Mouse (Mus musculus): ENCODE results near the gene Dusp16. TPM values are rescaled to one million over a fixed set of nuclear protein-coding genes. Genes with fewer than 3 reads are reported as not detected.

Gene Dusp16
- polyA plus RNA-seq, 1 experiment from 2014 or later: 14.3 TPM

DNA sequence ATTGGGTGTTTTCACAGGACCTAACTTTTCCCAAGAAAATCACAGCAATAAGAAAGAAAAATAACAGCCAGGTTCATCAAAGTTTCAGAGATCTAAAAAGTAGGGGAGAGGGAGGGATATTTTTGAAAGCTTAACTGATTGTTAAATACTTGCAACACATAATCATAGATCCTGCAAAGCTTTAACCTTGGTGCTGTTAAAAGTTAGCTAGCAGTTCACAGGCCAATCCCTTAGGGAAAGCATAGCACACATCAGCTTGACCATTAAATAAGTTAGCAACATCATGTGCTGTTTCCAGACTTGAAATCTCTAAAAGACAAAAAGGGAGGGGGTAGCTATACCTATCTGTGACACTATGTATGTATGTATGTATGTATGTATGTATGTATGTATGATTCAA, 67.0 kb downstream of the Dusp16 start:
- Histone ChIP-seq H3K4me1 (no peaks in the 10 kb centered on the region), H3K9ac (no peak overlapping the region), H3K4me2 (no peak overlapping the region), H3K4me3 (no peak overlapping the region), H3K9me3 (no peaks in the 10 kb centered on the region), H3K36me3 (peaks cover 35% of the 10 kb centered on the region), H3K27ac (no peak overlapping the region), H3K27me3 (no peaks in the 10 kb centered on the region)
- no peak for ATAC-seq (ENCODE audit: insufficient number of reproducible peaks, insufficient read depth, low FRiP score, low TSS enrichment, low read depth)

DNA sequence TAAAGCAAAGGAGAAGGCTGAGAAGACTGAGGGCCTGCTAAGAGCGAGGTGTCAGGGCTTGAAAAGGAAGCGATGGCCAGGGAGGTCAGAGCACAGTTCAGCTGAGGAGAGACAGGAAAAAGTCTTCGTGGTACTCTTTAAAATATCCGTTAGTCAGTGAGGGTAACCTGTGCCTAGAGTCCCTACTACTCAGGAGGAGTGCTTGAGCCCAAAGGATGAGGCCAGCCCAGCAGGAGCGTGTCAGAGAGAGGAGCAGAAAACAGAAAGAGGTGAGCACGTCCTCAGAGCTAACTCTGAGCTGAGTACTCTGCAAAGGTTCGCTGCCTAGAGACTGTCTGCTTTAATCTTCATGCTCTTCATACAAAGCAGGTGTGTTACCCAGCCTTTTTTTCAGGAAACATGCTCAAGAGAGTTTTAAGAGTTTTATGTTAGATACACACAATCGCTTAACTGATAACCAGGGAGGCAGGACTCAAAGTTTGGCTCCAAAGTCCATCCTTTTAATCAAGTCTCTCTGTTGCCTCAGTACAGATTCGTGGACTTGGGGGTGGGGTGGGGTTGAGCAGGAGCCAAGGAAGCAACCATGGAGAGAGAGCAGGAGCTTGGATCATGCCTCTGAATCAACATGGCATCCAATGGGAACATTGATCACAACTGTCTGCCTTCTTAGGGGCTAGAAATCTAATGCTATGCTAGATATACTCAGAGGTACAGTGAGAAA, 68.4 kb downstream of the Dusp16 start:
- Histone ChIP-seq H3K9me3 (no peaks in the 10 kb centered on the region), H3K36me3 (peaks cover 46% of the 10 kb centered on the region), H3K27ac (no peak overlapping the region), H3K27me3 (no peaks in the 10 kb centered on the region), H3K4me3 (no peak overlapping the region), H3K9ac (no peak overlapping the region), H3K4me2 (no peak overlapping the region), H3K4me1 (no peaks in the 10 kb centered on the region)
- WGBS: 83% methylated on average over 9 of the region's 9 CpGs
- ATAC-seq (ENCODE audit: insufficient number of reproducible peaks, insufficient read depth, low FRiP score, low TSS enrichment, low read depth): no peak

DNA sequence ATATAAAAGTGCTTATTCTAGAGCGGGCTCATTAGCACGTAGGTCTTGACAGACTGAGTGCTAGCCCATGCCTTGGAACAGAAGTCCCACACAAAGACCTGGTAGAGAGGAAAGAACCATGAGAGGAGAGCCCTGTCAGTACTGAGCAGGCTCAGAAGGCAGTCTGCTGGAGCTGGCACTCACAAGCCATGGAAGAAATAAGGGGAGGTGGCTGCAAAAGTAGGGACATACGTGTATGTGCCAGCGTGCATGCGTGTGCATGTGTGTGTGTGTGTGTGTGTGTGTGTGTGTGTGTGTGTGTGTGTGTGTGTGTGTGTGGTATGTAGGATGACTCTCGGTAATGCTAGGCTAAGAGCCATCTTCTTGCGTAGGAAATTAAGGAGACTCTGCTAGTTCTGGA, 69.1 kb downstream of the Dusp16 start:
- no peaks in the 10 kb centered on the region for H3K27me3 ChIP-seq
- no peak overlapping the region for H3K4me2 ChIP-seq
- H3K9me3 ChIP-seq: no peaks in the 10 kb centered on the region
- no peak overlapping the region for H3K9ac ChIP-seq
- H3K36me3 ChIP-seq: peaks cover 53% of the 10 kb centered on the region
- ATAC-seq (ENCODE audit: insufficient number of reproducible peaks, insufficient read depth, low FRiP score, low TSS enrichment, low read depth): no peak
- no peak overlapping the region for H3K4me3 ChIP-seq
- H3K27ac ChIP-seq: no peak overlapping the region
- H3K4me1 ChIP-seq: no peaks in the 10 kb centered on the region
- WGBS: 94% methylated on average over 7 of the region's 7 CpGs

DNA sequence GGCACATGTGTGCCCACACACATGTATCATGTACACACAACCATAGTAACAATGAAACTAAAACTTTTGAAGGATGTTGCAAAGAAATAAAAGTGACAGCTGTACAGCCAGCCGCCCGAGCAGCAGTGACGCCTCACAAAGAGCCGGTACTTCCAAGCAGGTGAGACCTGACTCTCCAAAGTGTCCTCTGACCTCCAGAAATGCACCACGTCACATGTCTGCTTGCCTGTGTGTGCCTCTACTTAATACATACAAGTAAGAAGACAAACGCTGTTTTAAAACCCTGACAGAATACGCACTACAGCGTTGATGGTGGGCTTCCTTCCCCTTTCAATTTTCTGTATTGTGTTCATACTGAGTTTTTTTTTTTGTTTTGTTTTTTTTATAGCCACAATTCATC, 69.5 kb downstream of the Dusp16 start:
- no peaks in the 10 kb centered on the region for H3K9me3 ChIP-seq
- no peaks in the 10 kb centered on the region for H3K4me1 ChIP-seq
- no peak overlapping the region for H3K9ac ChIP-seq
- H3K4me2 ChIP-seq: no peak overlapping the region
- H3K27me3 ChIP-seq: no peaks in the 10 kb centered on the region
- no peak overlapping the region for H3K27ac ChIP-seq
- ATAC-seq (ENCODE audit: insufficient number of reproducible peaks, insufficient read depth, low FRiP score, low TSS enrichment, low read depth): no peak
- peaks cover 57% of the 10 kb centered on the region for H3K36me3 ChIP-seq
- H3K4me3 ChIP-seq: no peak overlapping the region
- 92% methylated on average over 8 of the region's 8 CpGs for WGBS

DNA sequence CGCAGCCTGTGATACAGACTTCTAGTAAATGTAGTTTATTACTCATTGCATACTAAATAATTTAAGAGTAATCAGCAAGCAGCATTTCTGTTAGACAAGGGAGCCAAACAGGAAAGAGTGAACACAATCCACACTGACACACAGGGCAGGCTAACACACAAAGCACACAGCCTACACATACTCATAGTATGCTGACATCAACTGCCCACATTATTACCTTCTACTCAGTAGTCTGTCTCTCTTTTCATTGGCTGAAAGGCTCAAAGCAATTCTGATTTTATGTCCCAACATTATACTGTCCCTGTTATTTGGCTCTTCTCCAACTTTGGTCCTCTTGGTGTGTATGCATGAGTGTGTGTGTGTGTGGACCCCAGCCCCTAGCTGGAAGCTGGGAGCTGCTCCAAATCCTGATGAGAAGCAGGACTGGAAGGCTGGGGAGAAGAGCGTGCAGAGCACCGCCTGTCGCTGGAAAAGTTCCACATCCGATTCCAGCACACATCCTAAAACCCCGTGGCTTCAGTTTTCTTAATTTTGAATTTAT, 70.6 kb downstream of the Dusp16 start:
- ATAC-seq (ENCODE audit: insufficient number of reproducible peaks, insufficient read depth, low FRiP score, low TSS enrichment, low read depth): no peak
- 79% methylated on average over 6 of the region's 6 CpGs for WGBS
- Histone ChIP-seq H3K27me3 (no peaks in the 10 kb centered on the region), H3K36me3 (peaks cover 67% of the 10 kb centered on the region), H3K9me3 (no peaks in the 10 kb centered on the region), H3K4me2 (no peak overlapping the region), H3K9ac (no peak overlapping the region), H3K4me1 (no peaks in the 10 kb centered on the region), H3K27ac (no peak overlapping the region), H3K4me3 (no peak overlapping the region)

DNA sequence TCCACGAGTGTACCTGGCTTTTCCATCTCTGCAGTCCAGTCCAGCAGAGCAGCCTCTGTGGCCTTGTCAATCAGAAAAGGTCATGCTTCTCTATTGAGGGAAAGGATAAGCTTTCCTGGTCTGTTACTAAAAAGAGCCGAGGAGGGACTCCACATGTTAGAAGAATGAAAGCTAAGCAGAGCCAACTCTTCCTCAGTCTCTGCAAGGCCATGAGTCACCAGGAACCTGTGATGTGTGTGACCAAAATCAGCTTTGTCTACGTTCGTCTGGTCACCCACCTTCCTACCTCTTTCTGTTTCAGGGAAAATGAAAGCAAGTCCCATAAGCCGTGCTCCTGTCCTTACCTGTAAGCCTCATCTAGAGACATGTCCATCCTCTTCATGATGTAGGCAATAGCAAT, 72.3 kb downstream of the Dusp16 start:
- no peak overlapping the region for H3K27ac ChIP-seq
- no peaks in the 10 kb centered on the region for H3K27me3 ChIP-seq
- WGBS: 86% methylated on average over 5 of the region's 5 CpGs
- no peak overlapping the region for H3K9ac ChIP-seq
- H3K9me3 ChIP-seq: no peaks in the 10 kb centered on the region
- no peak overlapping the region for H3K4me3 ChIP-seq
- peaks cover 67% of the 10 kb centered on the region for H3K36me3 ChIP-seq
- H3K4me2 ChIP-seq: no peak overlapping the region
- no peak for ATAC-seq (ENCODE audit: insufficient number of reproducible peaks, insufficient read depth, low FRiP score, low TSS enrichment, low read depth)
- H3K4me1 ChIP-seq: no peaks in the 10 kb centered on the region

- Histone ChIP-seq H3K9me3 (no peaks in the 10 kb centered on the region), H3K36me3 (peaks cover 62% of the 10 kb centered on the region), H3K4me1 (no peaks in the 10 kb centered on the region), H3K4me2 (no peak overlapping the region), H3K9ac (no peak overlapping the region), H3K27me3 (no peaks in the 10 kb centered on the region), H3K27ac (no peak overlapping the region), H3K4me3 (no peak overlapping the region)
- 91% methylated on average over 5 of the region's 5 CpGs for WGBS
- no peak for ATAC-seq (ENCODE audit: insufficient number of reproducible peaks, insufficient read depth, low FRiP score, low TSS enrichment, low read depth)
These were observed 73.3 kb downstream of the Dusp16 start for GRCm38 (mm10) chr6:134719156-134719555.

DNA sequence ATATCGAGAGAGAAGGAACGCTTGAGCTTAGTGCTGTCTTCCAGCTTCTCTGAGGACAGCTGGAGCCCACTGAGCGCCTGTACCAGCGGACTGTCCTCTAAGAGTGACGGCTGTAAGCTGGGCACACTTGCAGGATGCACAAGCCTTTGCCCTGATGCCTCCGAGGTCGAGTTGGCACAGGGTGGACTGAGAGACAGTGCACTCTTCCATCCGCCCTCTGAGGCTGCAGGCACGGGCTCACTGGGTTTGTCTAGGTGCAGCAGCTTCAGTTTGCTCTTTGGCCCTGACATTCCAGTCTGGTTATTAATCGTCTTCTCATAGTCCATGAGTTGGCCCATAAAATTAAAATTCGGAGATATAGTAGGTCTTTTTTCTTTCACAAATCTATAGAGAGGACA, 73.8 kb downstream of the Dusp16 start:
- no peak for ATAC-seq (ENCODE audit: insufficient number of reproducible peaks, insufficient read depth, low FRiP score, low TSS enrichment, low read depth)
- Histone ChIP-seq H3K9me3 (no peaks in the 10 kb centered on the region), H3K27me3 (no peaks in the 10 kb centered on the region), H3K9ac (no peak overlapping the region), H3K4me3 (no peak overlapping the region), H3K27ac (no peak overlapping the region), H3K4me2 (no peak overlapping the region), H3K4me1 (no peaks in the 10 kb centered on the region), H3K36me3 (peaks cover 57% of the 10 kb centered on the region)
- 91% methylated on average over 11 of the region's 11 CpGs for WGBS

DNA sequence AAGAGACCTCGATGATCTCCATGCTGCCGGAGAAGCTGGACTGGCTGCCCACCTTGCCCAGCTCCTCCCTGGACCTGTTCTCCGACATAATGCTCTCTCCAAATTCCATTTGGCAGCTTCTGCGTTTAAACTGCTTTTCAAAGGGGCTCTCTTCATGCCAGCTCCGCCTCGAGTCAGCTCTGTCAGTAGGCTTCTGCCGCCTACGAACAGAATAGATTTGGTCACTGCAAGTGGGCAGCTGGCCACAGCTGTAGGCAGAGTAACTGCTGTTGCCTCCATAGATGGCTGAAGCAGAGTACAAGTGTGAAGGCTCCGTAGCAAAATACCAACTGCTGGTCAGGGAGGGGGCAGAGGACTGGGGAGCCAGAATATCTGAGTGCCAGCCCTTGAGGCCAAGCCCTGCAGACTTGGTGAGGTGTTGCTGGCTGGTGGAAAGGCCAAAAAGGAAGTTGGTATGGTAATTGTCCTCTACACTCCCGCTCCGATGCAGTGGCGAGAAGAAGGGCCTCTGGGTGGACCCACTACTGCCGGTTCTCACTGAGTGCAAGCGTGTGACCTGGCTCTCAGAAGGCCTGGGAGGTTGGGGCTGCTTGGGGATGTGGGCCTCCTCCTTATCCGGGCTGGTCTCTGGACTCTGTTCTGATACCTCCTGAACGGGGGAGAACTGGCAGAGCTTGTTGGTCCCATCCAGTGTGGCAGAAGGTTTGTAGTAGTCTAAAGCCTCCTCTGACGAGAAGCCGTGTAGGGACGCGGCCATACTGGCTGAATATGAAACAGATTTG, 74.3 kb downstream of the Dusp16 start:
- ATAC-seq (ENCODE audit: insufficient number of reproducible peaks, insufficient read depth, low FRiP score, low TSS enrichment, low read depth): no peak; the same call in 1 of the 2 replicates
- Histone ChIP-seq H3K9ac (no peak overlapping the region), H3K4me1 (0 out of 2 replicates have a peak, but pooled peaks cover 4% of the 10 kb centered on the region), H3K27ac (no peak overlapping the region), H3K36me3 (peaks cover 53% of the 10 kb centered on the region), H3K4me3 (no peak overlapping the region), H3K27me3 (no peaks in the 10 kb centered on the region), H3K4me2 (no peak overlapping the region), H3K9me3 (no peaks in the 10 kb centered on the region)
- 90% methylated on average over 20 of the region's 20 CpGs for WGBS

DNA sequence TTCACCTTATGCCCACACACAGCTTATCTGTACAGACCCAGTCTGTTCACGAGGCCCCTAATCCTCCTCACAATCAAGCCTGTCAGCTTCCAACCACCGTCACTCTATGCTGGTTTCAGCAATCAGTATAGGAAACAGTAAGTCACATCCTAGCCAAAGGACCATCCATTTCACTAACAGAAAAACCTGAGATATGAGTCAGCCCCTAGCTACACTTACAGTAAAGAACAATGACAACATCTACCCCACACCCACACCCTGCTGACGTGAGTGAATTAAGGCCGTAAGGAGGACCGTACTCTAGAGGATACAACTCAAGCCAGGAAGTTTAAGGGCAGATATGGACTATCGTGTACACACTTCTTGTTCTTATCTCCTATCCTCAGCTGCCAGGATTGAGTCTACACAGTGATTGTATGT, 76.2 kb downstream of the Dusp16 start:
- ATAC-seq (ENCODE audit: insufficient number of reproducible peaks, insufficient read depth, low FRiP score, low TSS enrichment, low read depth): no peak
- Histone ChIP-seq H3K4me1 (0 out of 2 replicates have a peak, but pooled peaks cover 4% of the 10 kb centered on the region), H3K9me3 (no peaks in the 10 kb centered on the region), H3K4me2 (no peak overlapping the region), H3K27ac (no peak overlapping the region), H3K4me3 (no peak overlapping the region), H3K9ac (no peak overlapping the region), H3K27me3 (no peaks in the 10 kb centered on the region), H3K36me3 (peaks cover 47% of the 10 kb centered on the region)
- WGBS: 82% methylated on average over 6 of the region's 6 CpGs

GRCm38 (mm10) chr6:134713897-134714296, 78.5 kb downstream of the Dusp16 start:
- Histone ChIP-seq H3K27ac (no peak overlapping the region), H3K9ac (no peak overlapping the region), H3K4me3 (no peak overlapping the region), H3K36me3 (peaks cover 39% of the 10 kb centered on the region), H3K27me3 (no peaks in the 10 kb centered on the region), H3K4me1 (0 out of 2 replicates have a peak, but pooled peaks cover 4% of the 10 kb centered on the region), H3K9me3 (no peaks in the 10 kb centered on the region), H3K4me2 (no peak overlapping the region)
- WGBS: 54% methylated on average over 1 of the region's 1 CpGs
- ATAC-seq (ENCODE audit: insufficient number of reproducible peaks, insufficient read depth, low FRiP score, low TSS enrichment, low read depth): no peak

- Histone ChIP-seq H3K27me3 (no peaks in the 10 kb centered on the region), H3K4me1 (0 out of 2 replicates have a peak, but pooled peaks cover 4% of the 10 kb centered on the region), H3K4me2 (no peak overlapping the region), H3K27ac (no peak overlapping the region), H3K4me3 (no peak overlapping the region), H3K9me3 (no peaks in the 10 kb centered on the region), H3K9ac (no peak overlapping the region), H3K36me3 (peaks cover 34% of the 10 kb centered on the region)
- WGBS: 42% methylated on average over 3 of the region's 3 CpGs
- no peak for ATAC-seq (ENCODE audit: insufficient number of reproducible peaks, insufficient read depth, low FRiP score, low TSS enrichment, low read depth)
These were observed 79.1 kb downstream of the Dusp16 start for GRCm38 (mm10) chr6:134713321-134713720.
